Mouse (Mus musculus) cortical plate, adult 2 months (tissue): Measurements from ENCODE around the gene Dapl1.

Source experiments
- CTCF ChIP-seq: fragments of 200-500 bp; IDR thresholded peaks from 2 replicates; pipeline ENCODE4 v1.5.1; 2011; ENCODE audit warnings: mild to moderate bottlenecking, control low read depth, low read length; ENCODE audit not compliant: insufficient read depth; ENCODE audit errors: extremely low read depth
- POLR2A ChIP-seq: fragments of 200-500 bp; IDR thresholded peaks from 2 replicates; pipeline ENCODE4 v1.6.1; 2011; ENCODE audit warnings: mild to moderate bottlenecking, low read length, control low read depth; ENCODE audit not compliant: insufficient read depth; ENCODE audit errors: extremely low read depth

DNA sequence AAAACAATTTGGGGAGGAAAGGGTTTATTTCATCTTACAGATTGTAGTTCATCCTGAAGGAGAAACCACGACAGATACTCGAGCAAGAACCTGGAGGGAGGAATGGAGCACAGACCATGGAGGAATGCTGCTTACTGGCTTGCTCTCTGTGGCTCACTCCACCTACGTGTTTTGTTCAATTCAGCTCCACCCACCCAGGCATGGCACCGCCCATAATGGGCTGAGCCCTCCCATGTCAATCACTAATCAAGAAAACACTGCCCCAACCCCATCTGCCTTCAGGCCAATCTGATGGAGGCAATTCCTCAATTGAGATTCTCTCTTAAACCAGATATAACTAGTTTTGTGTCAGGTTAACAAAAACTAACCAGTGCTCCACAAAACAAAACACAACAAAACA, 35.5 kb upstream of the Dapl1 start:
- TF ChIP-seq CTCF (no peak), POLR2A (no peak)
